Mouse (Mus musculus) Muller cell, postnatal 12 days (primary cell): ENCODE results near the gene Zfp697.

ENCODE experiments used
- DNase-seq: peaks from one replicate; pipeline ENCODE4 v3.0.0-alpha.2; 2015; ENCODE audit errors: inconsistent ontology term

Zfp697 gene

GRCm38 (mm10) chr3:98382246-98382939 lies at the start of gene Zfp697:
Gene Zfp697, plus strand, starts transcription at chr3:98382461.
- DNase-seq: peak; percentile 86

GRCm38 (mm10) chr3:98334010-98334409 lies 48.3 kb upstream of the Zfp697 start:
- no peak for DNase-seq

- no peak for DNase-seq
These were observed 46.9 kb upstream of the Zfp697 start for GRCm38 (mm10) chr3:98335331-98335730.

- DNase-seq: no peak
These were observed 46.4 kb upstream of the Zfp697 start for GRCm38 (mm10) chr3:98335886-98336285.

- DNase-seq: no peak
These were observed 45.3 kb upstream of the Zfp697 start for GRCm38 (mm10) chr3:98336661-98337654.

GRCm38 (mm10) chr3:98338584-98339041 lies 43.6 kb upstream of the Zfp697 start:
- peak; percentile 58 for DNase-seq

- peak; percentile 73 for DNase-seq
These were observed 43.1 kb upstream of the Zfp697 start for GRCm38 (mm10) chr3:98339097-98339705.

GRCm38 (mm10) chr3:98339706-98340109 lies 42.6 kb upstream of the Zfp697 start, which contains the start of gene Phgdh:
Gene Phgdh, minus strand, starts transcription at chr3:98339990.
- DNase-seq: peak; percentile 86

GRCm38 (mm10) chr3:98340818-98341594 lies 41.3 kb upstream of the Zfp697 start:
- no peak for DNase-seq

GRCm38 (mm10) chr3:98343235-98343634 lies 39.0 kb upstream of the Zfp697 start:
- DNase-seq: no peak

- DNase-seq: no peak
These were observed 34.2 kb upstream of the Zfp697 start for GRCm38 (mm10) chr3:98348106-98348505.

- DNase-seq: no peak
These were observed 33.6 kb upstream of the Zfp697 start for GRCm38 (mm10) chr3:98348705-98349104.

GRCm38 (mm10) chr3:98353892-98354291 lies 28.4 kb upstream of the Zfp697 start:
- peak; percentile 59 for DNase-seq

- DNase-seq: peak; percentile 99
These were observed 26.8 kb upstream of the Zfp697 start for GRCm38 (mm10) chr3:98355344-98356025.

GRCm38 (mm10) chr3:98356026-98356365 lies 26.3 kb upstream of the Zfp697 start:
- no peak for DNase-seq

GRCm38 (mm10) chr3:98356632-98357370 lies 25.5 kb upstream of the Zfp697 start:
- DNase-seq: no peak

GRCm38 (mm10) chr3:98362753-98363152 lies 19.5 kb upstream of the Zfp697 start:
- DNase-seq: peak; percentile 68

GRCm38 (mm10) chr3:98366086-98366485 lies 16.2 kb upstream of the Zfp697 start:
- no peak for DNase-seq

GRCm38 (mm10) chr3:98366823-98367222 lies 15.4 kb upstream of the Zfp697 start:
- DNase-seq: no peak

- no peak for DNase-seq
These were observed 14.0 kb upstream of the Zfp697 start for GRCm38 (mm10) chr3:98368283-98368682.
